ENCODE assay signal across 21 mouse cellular contexts in the genomic region with DNA sequence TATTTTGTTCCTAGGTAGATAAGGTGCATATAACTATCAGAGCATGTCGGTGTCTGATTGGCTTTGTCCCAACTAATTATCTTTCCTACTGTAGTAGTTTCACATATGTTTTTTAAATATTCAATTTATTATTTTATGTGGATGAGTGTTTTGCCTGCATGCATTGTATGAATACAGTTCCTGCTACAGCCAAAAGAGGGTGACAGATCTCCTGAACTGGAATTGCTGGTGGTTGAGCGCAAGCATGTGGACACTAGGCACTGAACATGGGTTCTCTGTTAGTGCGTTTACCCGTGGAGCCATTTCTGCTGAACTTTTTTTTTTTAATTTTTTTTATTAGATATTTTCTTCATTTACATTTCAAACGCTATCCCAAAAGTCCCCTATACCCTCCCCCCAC.
DNase-seq lines count a peak whose midpoint lies in the region; ATAC-seq and TF ChIP-seq lines count a peak whose summit lies in the region.
"Had no signal": no experiment of that assay in that cellular context is flagged by ENCODE, and none has a peak within 500 bp of the region (broad histone marks: within the 10 kb centered on the region; RNA-seq: fewer than 3 reads in every experiment).

No protein-coding gene starts in this region.

- H3K4me1 ChIP-seq in lung, postnatal 0 days (ENCODE audit: insufficient read depth, low read depth, low read length) = no peaks in the 10 kb centered on the region
- no peaks in the 10 kb centered on the region for H3K4me1 ChIP-seq in stomach, postnatal 0 days (replicated peaks; ENCODE audit: control insufficient read depth, insufficient read depth)
- H3K4me1 ChIP-seq: embryonic facial prominence, embryonic 15.5 days; hindbrain, embryonic 13.5 days had no signal

- peak; percentile 1 for DNase-seq in heart, adult 11 months
- DNase-seq in heart, postnatal 25 days (ENCODE audit: low spot score) = no peak
- no peak for DNase-seq in layer of hippocampus, adult 2 months (ENCODE audit: low spot score in 2 of 2)
- no peak for DNase-seq in layer of hippocampus, postnatal 25 days (ENCODE audit: extremely low spot score in 1 of 2, low spot score in 1 of 2)
- no peak for DNase-seq in lung, postnatal 0 days (ENCODE audit: low spot score)
- no peak for DNase-seq in lung, postnatal 10 days
- no peak for DNase-seq in stomach, postnatal 0 days (ENCODE audit: low spot score)
- no peak for DNase-seq in right cerebral cortex, postnatal 10 days (ENCODE audit: low spot score in 2 of 2)
- DNase-seq: adrenal gland, postnatal 10 days; cerebellum, adult 11 months; cerebellum, adult 8-10 months; cerebellum, postnatal 14 days; embryo, embryonic 11 days; gastrocnemius, postnatal 10 days; heart, postnatal 10 days had no signal

- no peaks in the 10 kb centered on the region for H3K36me3 ChIP-seq in lung, postnatal 0 days (ENCODE audit: insufficient read depth, low read length)
- no peaks in the 10 kb centered on the region for H3K36me3 ChIP-seq in stomach, postnatal 0 days (ENCODE audit: control insufficient read depth, insufficient read depth, low read length)
- H3K36me3 ChIP-seq: embryonic facial prominence, embryonic 15.5 days; forebrain, embryonic 10.5 days; hindbrain, embryonic 13.5 days had no signal

- H3K9ac ChIP-seq in lung, postnatal 0 days (replicated peaks; ENCODE audit: low read depth) = no peak overlapping the region
- H3K9ac ChIP-seq in stomach, postnatal 0 days (ENCODE audit: low read length) = no peak overlapping the region
- H3K9ac ChIP-seq: embryonic facial prominence, embryonic 15.5 days; hindbrain, embryonic 13.5 days had no signal

- 96% methylated on average over 5 of the region's 5 CpGs for WGBS in lung, postnatal 0 days
- WGBS in stomach, postnatal 0 days = 98% methylated on average over 5 of the region's 5 CpGs

- TF ChIP-seq CTCF in layer of hippocampus, adult 2 months (conservative IDR thresholded peaks at IDR 0.05) = peak; percentile 34; the same call in 1 of the 2 replicates
- peak; percentile 22; the same call in 1 of the 2 replicates for TF ChIP-seq CTCF in lung, postnatal 0 days (IDR thresholded peaks at IDR 0.05)
- peak; percentile 37 for TF ChIP-seq CTCF in stomach, postnatal 0 days (IDR thresholded peaks at IDR 0.05; ENCODE audit: low read depth)

- no peak overlapping the region for H3K27ac ChIP-seq in layer of hippocampus, adult 2 months
- H3K27ac ChIP-seq in lung, postnatal 0 days (ENCODE audit: low read length) = no peak overlapping the region
- H3K27ac ChIP-seq in stomach, postnatal 0 days (replicated peaks) = no peak overlapping the region
- H3K27ac ChIP-seq: embryonic facial prominence, embryonic 15.5 days; forebrain, embryonic 10.5 days; hindbrain, embryonic 13.5 days; hindbrain, postnatal 0 days had no signal

- ATAC-seq in lung, postnatal 0 days = no peak
- ATAC-seq in stomach, postnatal 0 days (ENCODE audit: low FRiP score, low TSS enrichment) = no peak
- ATAC-seq: forebrain, embryonic 14.5 days; hindbrain, postnatal 0 days had no signal

- H3K27me3 ChIP-seq in lung, postnatal 0 days (replicated peaks; ENCODE audit: insufficient read depth, low read length) = no peaks in the 10 kb centered on the region
- H3K27me3 ChIP-seq in stomach, postnatal 0 days (ENCODE audit: control insufficient read depth, insufficient read depth, low read length) = no peaks in the 10 kb centered on the region
- H3K27me3 ChIP-seq: embryonic facial prominence, embryonic 15.5 days; hindbrain, embryonic 13.5 days had no signal

- TF ChIP-seq EP300 in lung, postnatal 0 days (IDR thresholded peaks at IDR 0.05) = no peak
- no peak for TF ChIP-seq EP300 in stomach, postnatal 0 days (optimal IDR thresholded peaks at IDR 0.05)

- H3K9me3 ChIP-seq in lung, postnatal 0 days (ENCODE audit: low read length) = no peaks in the 10 kb centered on the region
- H3K9me3 ChIP-seq in stomach, postnatal 0 days (ENCODE audit: control insufficient read depth, low read length) = no peaks in the 10 kb centered on the region
- H3K9me3 ChIP-seq: embryonic facial prominence, embryonic 15.5 days; forebrain, embryonic 10.5 days; hindbrain, embryonic 13.5 days had no signal

- no peak overlapping the region for H3K4me2 ChIP-seq in lung, postnatal 0 days (replicated peaks; ENCODE audit: low read depth, low read length)
- no peak overlapping the region for H3K4me2 ChIP-seq in stomach, postnatal 0 days (replicated peaks; ENCODE audit: low read depth)
- H3K4me2 ChIP-seq: embryonic facial prominence, embryonic 15.5 days; hindbrain, embryonic 13.5 days had no signal

- H3K4me3 ChIP-seq in layer of hippocampus, adult 2 months = no peak overlapping the region
- no peak overlapping the region for H3K4me3 ChIP-seq in lung, postnatal 0 days (ENCODE audit: low read depth, low read length)
- H3K4me3 ChIP-seq in stomach, postnatal 0 days (ENCODE audit: low read depth, low read length) = no peak overlapping the region
- H3K4me3 ChIP-seq: embryonic facial prominence, embryonic 15.5 days; erythroblast, embryonic 14.5 days; forebrain, embryonic 10.5 days; hindbrain, embryonic 13.5 days had no signal

- intact Hi-C loops in heart, postnatal 25 days (cut with DNase I) = no loop called here
